Mouse (Mus musculus) cerebellum, adult 9-10 months (tissue): ENCODE measurements at regions not wholly inside any gene's neighbourhood (a gene's known extent, or its start where the extent isn't known, plus 50 kb on each side); places are given as distances from the start of the nearest gene placed in this dataset.

Source experiments
- DNase-seq: peaks from one replicate; pipeline ENCODE4 v3.0.0; 2022

DNA sequence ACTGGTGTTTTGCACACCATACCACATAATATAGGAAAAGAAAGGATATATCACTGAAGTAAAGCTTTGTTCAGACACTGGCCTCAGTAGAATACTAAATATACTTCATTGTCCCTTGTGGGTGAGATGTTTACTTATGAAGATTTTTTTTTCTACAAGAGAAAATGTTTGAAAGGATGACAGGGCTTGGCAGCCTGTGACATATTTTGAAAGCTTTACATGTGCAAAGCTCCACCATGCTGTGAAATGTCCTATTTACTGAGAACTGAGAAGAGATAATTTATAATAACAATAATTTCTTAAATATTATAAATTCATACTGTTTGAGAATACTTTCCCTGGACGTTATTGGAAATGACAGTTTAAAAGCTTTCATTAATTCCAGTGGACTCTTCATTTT is 395.3 kb downstream of the Ccdc50 start:
- peak; percentile 43 for DNase-seq

DNA sequence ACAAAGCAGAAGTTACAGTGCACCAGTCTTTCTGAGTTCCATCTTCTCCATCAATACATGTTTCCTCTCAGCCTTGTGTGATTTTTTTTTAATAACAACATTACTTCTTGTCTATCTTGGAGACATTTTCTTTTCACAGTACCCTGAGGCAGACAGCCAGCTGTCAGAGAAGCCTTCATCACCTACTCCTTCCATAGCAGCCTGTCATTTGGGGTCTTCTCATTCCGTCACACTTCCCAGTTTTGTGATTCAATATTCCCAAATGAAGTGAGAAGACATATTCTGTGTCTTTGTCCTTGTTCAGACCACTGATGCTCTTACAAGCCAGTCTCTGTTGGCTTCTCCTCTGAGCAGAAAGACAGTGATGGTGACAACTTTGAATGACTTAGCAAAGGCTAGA is 404.7 kb downstream of the Ccdc50 start:
- no peak for DNase-seq

GRCm38 (mm10) chr16:27794907-27795306 is 406.2 kb downstream of the Ccdc50 start:
- no peak for DNase-seq

DNA sequence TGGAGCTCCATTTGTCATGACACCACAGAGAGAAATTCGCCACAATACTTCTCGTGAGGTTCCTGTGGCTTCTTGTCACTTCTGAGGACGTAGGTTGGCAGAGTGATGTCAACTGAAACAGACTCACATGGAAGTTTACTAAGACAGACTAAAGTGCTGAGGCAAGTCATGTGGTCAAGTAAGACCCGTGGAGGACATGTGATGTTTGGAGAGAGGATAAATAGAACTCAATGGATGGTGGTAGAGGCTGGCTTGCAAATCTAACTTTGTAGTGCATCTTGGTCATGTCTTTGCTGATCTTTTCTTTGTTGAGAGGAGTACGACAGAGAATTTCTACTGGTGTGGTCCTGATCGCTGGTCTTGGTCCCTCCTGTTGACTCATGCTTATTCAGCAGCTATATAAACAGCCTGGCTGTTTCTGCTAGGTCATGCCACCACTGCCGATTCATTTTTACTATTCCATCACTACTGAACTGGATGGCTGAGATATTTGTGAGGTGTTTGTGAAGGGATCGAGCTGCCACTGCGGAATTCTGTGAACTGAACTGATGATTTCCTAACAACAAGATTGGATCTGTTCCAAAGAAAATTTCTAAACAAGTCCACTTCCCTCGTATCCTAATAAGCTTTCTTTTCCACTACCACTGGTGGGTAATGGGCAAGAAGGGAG is 407.6 kb downstream of the Ccdc50 start:
- DNase-seq, result no peak

DNA sequence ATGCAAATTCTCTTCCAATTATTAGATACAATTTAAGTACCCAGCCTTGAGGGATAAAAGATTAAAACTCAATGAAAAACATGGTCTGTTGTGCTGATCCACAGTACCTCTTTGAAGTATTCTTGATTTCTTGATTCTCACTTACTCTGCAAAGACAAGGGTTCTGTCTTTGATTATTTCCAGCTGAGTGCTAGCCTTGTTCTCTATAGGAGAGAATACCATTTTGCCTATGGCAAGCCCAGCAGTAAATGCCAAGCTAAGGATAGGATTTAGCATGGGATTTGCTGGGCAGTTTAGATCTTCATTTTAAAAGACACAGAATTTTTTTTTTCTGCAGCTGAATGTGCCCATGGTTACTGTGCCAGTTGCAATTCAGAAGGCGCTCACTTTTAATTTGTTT is 425.8 kb downstream of the Ccdc50 start:
- DNase-seq, result no peak
